Mouse (Mus musculus) adrenal gland, adult 2 months (tissue): ENCODE data around the gene Cacna2d3. TPM values are rescaled to one million over a fixed set of nuclear protein-coding genes. Genes with fewer than 3 reads are reported as not detected.

Experiments used
- DNase-seq: peaks from one replicate; pipeline ENCODE4 v3.0.0; 2021
- polyA plus RNA-seq: library from polyadenylated mRNA; depleted of rRNA; stranded (reverse); fragments of >200 nt; gene quantifications from 2 replicates; pipeline ENCODE4 v1.2.3, GENCODE M21; 2012
- total RNA-seq, 2 experiments: library from RNA; stranded (reverse); gene quantifications; 2 replicates each; pipeline ENCODE4 v1.2.3; 2021

Cacna2d3 gene
- total and polyA plus RNA-seq, 3 experiments = 0.67 to 2.7 (median 2.7) TPM

GRCm38 (mm10) chr14:29238446-29238845, 483.2 kb downstream of the Cacna2d3 start:
- DNase-seq = peak; percentile 15

DNA sequence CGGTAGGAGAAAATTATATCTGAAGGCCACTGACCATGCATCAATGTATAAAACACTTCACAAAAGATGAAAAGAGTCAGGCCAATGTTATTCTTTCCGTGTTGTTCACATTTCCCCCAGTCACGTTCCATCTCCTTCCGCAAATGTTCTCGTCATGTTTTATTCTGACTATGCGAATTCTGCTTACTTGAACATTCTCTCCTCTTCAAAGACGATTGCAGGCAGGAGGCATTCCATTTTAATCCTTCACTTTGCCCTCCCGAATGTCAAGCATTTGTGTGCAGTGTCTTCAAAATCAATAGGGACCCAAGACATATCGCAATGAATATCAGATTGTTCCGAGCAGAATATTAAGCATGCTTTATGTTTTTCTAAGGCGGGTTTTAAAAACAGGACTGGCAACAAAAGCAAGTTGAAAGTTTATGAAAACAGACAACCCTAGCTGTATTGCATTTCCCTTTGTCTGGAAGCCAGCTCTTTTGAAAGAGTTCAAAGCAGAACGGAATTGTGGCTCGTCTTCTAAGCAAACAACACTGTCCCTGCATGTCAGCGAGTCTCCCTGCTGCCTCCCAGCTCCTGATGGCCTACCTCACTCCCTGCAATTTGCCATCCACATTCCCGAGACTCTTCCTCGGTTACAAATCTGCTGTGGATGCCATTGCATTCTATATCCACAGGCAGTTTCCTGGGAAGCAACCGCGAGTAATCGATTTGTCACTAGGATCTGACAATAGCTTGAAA, 492.5 kb downstream of the Cacna2d3 start:
- DNase-seq = no peak

GRCm38 (mm10) chr14:29228471-29228870, 493.2 kb downstream of the Cacna2d3 start:
- DNase-seq = no peak

DNA sequence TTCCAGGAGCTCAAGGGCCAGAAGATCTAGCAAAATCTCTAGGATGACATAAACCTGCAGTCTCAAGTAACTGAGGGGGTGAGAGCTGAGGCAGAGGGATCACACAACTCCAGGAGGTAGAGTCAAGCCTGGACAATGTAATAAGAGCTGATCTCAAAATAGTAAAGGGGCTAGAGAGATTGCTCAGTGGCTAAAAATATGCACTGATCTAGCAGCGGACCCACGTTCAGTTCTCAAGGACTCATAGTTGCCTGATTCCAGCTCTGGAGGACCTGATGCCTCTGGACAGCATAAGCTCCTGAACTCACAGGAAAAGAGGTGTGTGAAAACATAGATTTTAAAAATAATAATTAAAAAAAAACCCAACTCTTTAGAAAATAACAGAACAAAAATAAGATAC, 493.7 kb downstream of the Cacna2d3 start:
- no peak for DNase-seq

DNA sequence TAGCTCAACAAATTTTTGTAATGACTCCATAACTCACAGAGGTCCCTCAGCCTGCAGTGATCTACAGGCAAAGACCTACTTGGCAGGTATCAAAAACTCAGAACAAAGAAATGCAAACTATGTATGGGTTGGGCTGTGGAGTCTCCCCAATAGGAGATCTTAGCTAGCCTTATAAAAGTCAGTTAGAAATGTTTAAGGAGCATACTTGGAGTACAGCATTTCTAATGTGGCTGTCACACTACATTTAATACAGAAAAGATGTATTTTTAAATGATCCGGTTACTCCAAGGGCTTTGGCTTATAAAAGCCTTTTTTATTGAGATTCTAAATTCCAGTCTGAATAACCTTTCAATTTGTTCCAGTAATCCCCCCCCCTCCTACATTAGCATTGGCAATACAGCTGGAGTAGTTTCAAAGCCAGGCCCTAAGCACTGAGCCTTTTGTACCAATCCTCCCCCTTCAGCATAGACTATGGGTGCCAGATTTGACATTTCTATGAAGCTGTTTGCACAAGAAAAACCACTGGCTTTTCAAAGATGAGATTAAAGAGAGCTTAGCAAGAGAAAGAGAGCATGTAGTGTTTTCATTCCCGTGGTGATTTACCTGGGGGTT, 495.8 kb downstream of the Cacna2d3 start:
- no peak for DNase-seq

DNA sequence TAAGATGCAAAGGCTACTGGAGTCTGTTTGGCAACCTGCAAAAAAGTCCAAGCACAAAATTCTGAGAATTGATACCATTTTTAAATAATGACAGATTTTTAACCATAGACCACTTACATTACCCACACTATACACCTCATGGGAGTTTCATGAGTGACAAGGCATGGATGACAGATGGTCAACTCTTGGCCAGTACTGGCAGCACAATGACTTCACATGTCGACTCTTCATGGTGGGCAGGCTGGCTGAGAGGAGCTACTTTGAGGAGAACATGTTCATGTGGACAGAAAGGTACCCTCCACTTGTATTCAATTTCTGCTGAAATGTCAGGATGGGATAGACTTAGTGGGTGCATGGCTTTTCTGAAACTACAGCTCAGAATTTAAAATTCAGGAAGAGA, 498.7 kb downstream of the Cacna2d3 start:
- no peak for DNase-seq

GRCm38 (mm10) chr14:29222191-29222882, 499.3 kb downstream of the Cacna2d3 start:
- no peak for DNase-seq

DNA sequence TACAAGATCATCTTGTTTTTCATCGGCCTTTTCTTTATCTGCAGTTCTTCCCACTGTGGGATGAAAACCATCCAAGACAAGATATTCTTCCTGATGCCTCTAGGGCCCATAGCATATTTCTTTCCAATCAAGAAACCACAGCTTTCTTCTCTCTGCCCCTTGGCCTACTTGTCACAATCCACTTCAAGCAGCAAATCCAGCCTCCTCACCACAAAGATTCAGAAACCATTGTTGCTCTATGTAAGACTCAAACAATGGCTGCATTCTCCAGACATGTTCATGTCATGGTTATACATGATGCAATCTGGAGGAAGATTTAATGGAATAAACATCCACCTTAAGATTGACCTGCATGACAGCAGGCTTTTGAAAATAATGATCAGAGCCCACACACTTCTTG, 505.6 kb downstream of the Cacna2d3 start:
- no peak for DNase-seq

DNA sequence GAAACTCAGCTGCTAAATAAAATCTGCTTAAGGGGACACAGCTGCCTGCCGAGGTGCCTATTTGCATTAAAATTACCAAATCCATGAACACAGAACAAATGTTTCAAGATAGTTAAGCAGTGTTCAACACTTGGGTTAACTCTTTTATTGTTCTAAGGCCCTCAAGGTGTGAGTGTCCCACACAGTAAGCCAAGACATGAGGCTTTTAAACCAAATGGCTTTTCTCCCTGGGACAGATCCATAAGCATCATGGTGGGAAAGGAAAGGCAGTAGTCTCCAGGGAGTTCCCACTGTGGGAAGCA, 516.7 kb downstream of the Cacna2d3 start:
- DNase-seq = no peak

GRCm38 (mm10) chr14:29204236-29204966, 517.3 kb downstream of the Cacna2d3 start:
- no peak for DNase-seq

DNA sequence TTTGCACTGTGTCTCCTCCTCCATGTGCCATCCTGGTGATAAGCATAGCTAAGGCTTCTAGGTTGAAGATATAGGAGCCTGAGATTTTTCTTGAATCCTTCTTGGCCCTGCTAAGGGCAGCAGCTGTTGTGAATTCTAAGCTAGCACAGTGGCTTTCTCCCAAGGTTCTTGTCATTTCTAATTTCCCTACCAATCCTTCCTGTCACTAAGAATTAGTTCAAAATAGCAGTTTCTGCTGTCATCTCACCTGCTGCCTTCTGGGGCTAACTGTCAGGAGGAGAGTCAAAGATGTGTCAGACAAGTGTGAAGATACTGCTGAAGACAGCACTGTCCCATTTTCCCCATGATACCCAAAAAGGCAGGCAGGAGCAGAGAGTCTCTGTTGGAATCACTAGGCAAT, 525.5 kb downstream of the Cacna2d3 start:
- DNase-seq = no peak

GRCm38 (mm10) chr14:29191426-29191825, 530.2 kb downstream of the Cacna2d3 start:
- no peak for DNase-seq

DNA sequence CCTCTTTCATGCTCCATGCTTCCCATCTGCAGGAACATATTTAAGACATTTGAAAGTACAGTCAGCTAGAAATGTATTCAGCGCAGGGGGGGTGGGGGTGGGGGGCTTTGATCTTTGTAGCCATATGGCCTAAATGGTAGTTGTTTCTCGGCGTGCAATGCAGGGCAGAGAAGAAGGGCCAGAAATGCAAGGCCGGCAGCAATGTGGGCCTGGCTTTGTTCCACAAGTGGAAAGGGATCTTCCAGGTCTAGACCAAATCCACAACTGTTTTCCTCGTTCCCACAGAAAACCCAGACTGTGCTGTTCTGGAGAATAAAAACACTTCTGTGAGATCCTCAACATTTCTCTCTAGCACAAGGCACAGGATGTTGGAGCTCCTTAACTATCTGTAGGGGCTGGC, 537.9 kb downstream of the Cacna2d3 start:
- DNase-seq = no peak

- no peak for DNase-seq
These were observed 542.2 kb downstream of the Cacna2d3 start for GRCm38 (mm10) chr14:29179397-29179888.

DNA sequence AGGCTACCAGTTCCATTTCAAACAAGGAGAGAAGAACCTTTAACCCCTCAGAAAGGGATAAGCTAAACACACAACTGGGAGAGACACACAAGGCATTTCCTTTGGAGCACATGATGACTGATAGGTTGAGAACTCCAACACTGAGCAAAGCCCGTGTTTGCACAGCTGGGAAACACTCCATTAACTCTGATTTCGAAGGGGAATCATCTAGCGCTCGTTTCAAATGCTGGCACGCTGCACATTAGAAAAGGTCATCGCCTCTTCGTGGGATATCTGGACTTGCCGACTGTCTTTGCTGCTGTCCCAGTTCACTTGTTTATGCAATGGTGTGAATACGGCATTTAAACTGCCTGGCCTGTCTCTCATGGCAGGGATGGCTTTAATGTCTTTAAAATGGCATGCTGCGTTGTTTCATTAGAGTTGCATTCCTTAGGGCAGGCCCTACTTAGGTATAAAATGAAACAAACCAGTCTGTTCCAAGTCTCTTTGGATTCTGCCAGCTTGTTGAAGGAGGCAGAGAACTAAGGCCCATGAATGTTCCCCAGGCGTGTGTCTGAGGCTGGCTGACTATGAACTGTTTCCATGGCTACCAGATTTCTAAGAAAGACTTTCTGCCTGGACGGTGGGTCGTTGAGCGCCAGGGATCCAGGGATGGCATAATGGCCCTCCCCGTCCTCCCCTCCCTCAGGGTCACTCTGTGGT, 542.8 kb downstream of the Cacna2d3 start:
- no peak for DNase-seq

- DNase-seq = no peak
These were observed 546.9 kb downstream of the Cacna2d3 start for GRCm38 (mm10) chr14:29174762-29175161.

DNA sequence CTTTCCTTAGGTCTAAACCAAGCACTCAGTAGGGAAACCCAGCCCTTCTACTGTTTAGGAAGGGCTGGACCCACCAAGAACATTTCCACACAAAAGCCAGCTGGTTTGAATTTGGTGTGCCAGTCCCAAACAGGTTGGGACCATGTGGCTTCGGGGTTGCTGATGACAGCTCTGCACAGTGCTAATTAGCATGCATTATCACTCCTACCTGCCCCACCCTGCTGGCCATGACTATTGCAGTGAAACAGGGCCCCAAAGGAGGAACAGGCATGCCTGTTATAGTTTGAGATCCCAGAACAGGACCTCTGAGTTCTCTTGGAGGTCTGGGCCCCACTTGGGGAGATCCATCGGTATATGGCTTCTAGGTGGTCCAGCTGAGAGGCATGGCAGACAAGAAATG, 549.5 kb downstream of the Cacna2d3 start:
- DNase-seq = no peak

DNA sequence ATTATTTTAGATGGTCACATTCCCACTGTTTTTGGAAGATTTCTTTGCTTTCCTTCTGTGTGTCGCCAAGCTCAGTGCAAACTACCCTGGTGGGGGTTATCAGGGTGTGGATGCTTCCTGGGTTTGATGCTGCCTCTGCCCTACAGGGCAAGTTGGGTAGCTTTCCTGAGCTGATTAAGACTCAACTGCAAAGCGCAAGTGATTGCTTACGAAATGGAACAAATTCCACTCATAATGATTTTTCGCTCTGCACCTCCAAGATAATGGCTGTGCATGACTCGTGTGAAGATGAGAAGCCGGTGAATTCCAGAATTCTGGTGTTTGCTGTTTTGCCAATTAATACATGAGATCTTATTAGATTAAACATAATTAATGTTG, 557.0 kb downstream of the Cacna2d3 start:
- DNase-seq = no peak

- no peak for DNase-seq
These were observed 557.5 kb downstream of the Cacna2d3 start for GRCm38 (mm10) chr14:29163998-29164652.

- no peak for DNase-seq
These were observed 561.9 kb downstream of the Cacna2d3 start for GRCm38 (mm10) chr14:29159803-29160202.

GRCm38 (mm10) chr14:29157096-29157495, 564.6 kb downstream of the Cacna2d3 start:
- no peak for DNase-seq
